Mouse (Mus musculus) splenic B cell, adult 2 months (primary cell): ENCODE data around the gene Fabp1.

Source experiments
- DNase-seq: peaks from one replicate; pipeline ENCODE4 v3.0.0-alpha.2; 2011; ENCODE audit warnings: low read depth, low spot score
- H3K27me3 ChIP-seq: 2 replicates; pipeline ENCODE4 v1.6.1; 2012; ENCODE audit warnings: mild to moderate bottlenecking, low read length, moderate library complexity, mixed read lengths; ENCODE audit not compliant: control insufficient read depth, poor library complexity, insufficient read depth, severe bottlenecking
- H3K36me3 ChIP-seq: 2 replicates; pipeline ENCODE4 v1.6.1; 2012; ENCODE audit warnings: mild to moderate bottlenecking, low read length, moderate library complexity, mixed read lengths; ENCODE audit not compliant: control insufficient read depth, poor library complexity, insufficient read depth, severe bottlenecking

The Fabp1 gene

GRCm38 (mm10) chr6:71199612-71200011, at the start of gene Fabp1:
Gene Fabp1, plus strand, starts transcription at chr6:71199827.
- DNase-seq: no peak
- Histone ChIP-seq H3K27me3 (no peaks in the 10 kb centered on the region), H3K36me3 (no peaks in the 10 kb centered on the region)

- DNase-seq: no peak
- no peaks in the 10 kb centered on the region for H3K27me3 ChIP-seq
- H3K36me3 ChIP-seq: no peaks in the 10 kb centered on the region
Observed at GRCm38 (mm10) chr6:71151098-71151497, 48.5 kb upstream of the Fabp1 start.

- no peak for DNase-seq
- H3K36me3 ChIP-seq: no peaks in the 10 kb centered on the region
- no peaks in the 10 kb centered on the region; the same call in 1 of the 2 replicates for H3K27me3 ChIP-seq
Observed at GRCm38 (mm10) chr6:71153486-71153885, 46.1 kb upstream of the Fabp1 start.

GRCm38 (mm10) chr6:71154861-71155260, 44.8 kb upstream of the Fabp1 start:
- Histone ChIP-seq H3K27me3 (no peaks in the 10 kb centered on the region; the same call in 1 of the 2 replicates), H3K36me3 (no peaks in the 10 kb centered on the region)
- DNase-seq: no peak

GRCm38 (mm10) chr6:71156674-71157326, 42.8 kb upstream of the Fabp1 start:
- Histone ChIP-seq H3K36me3 (no peaks in the 10 kb centered on the region), H3K27me3 (no peaks in the 10 kb centered on the region; the same call in 1 of the 2 replicates)
- DNase-seq: peak; percentile 37

GRCm38 (mm10) chr6:71161290-71161689, 38.3 kb upstream of the Fabp1 start:
- H3K36me3 ChIP-seq: no peaks in the 10 kb centered on the region

GRCm38 (mm10) chr6:71162269-71162668, 37.4 kb upstream of the Fabp1 start:
- no peak for DNase-seq
- H3K36me3 ChIP-seq: no peaks in the 10 kb centered on the region
- no peaks in the 10 kb centered on the region; the same call in 1 of the 2 replicates for H3K27me3 ChIP-seq

More at GRCm38 (mm10) chr6:71161290-71161689, 38.3 kb upstream of the Fabp1 start:
- H3K27me3 ChIP-seq: no peaks in the 10 kb centered on the region; the same call in 1 of the 2 replicates
- no peak for DNase-seq

GRCm38 (mm10) chr6:71164394-71164793, 35.2 kb upstream of the Fabp1 start:
- no peak for DNase-seq
- Histone ChIP-seq H3K36me3 (no peaks in the 10 kb centered on the region), H3K27me3 (no peaks in the 10 kb centered on the region)

- no peaks in the 10 kb centered on the region for H3K27me3 ChIP-seq
- no peaks in the 10 kb centered on the region for H3K36me3 ChIP-seq
- peak; percentile 54 for DNase-seq
Observed at GRCm38 (mm10) chr6:71166551-71167169, 33.0 kb upstream of the Fabp1 start.

GRCm38 (mm10) chr6:71172812-71173580, 26.6 kb upstream of the Fabp1 start:
- H3K36me3 ChIP-seq: no peaks in the 10 kb centered on the region
- H3K27me3 ChIP-seq: no peaks in the 10 kb centered on the region
- DNase-seq: no peak

GRCm38 (mm10) chr6:71180596-71180995, 19.0 kb upstream of the Fabp1 start:
- H3K36me3 ChIP-seq: no peaks in the 10 kb centered on the region
- DNase-seq: no peak
- no peaks in the 10 kb centered on the region for H3K27me3 ChIP-seq

GRCm38 (mm10) chr6:71184941-71185604, 14.6 kb upstream of the Fabp1 start:
- H3K36me3 ChIP-seq: no peaks in the 10 kb centered on the region
- DNase-seq: no peak
- H3K27me3 ChIP-seq: no peaks in the 10 kb centered on the region

GRCm38 (mm10) chr6:71189578-71189977, 10.0 kb upstream of the Fabp1 start:
- H3K27me3 ChIP-seq: no peaks in the 10 kb centered on the region
- DNase-seq: no peak
- no peaks in the 10 kb centered on the region for H3K36me3 ChIP-seq

GRCm38 (mm10) chr6:71190501-71190900, 9.1 kb upstream of the Fabp1 start:
- DNase-seq: no peak
- Histone ChIP-seq H3K27me3 (no peaks in the 10 kb centered on the region), H3K36me3 (no peaks in the 10 kb centered on the region)
